Mouse (Mus musculus) adrenal gland, postnatal 10 days (tissue): Measurements from ENCODE around the gene Cacna2d4. TPM values are rescaled to one million over a fixed set of nuclear protein-coding genes. Genes with fewer than 3 reads are reported as not detected.

Source experiments
- DNase-seq: peaks from one replicate; pipeline ENCODE4 v3.0.0; 2021; ENCODE audit warnings: mixed read lengths
- total RNA-seq, 2 experiments: library from RNA; stranded (reverse); gene quantifications; 2 replicates each; pipeline ENCODE4 v1.2.3; 2021

Cacna2d4 gene
- total RNA-seq, 2 experiments from 2014 or later: 0.48 TPM; not detected in 1

DNA sequence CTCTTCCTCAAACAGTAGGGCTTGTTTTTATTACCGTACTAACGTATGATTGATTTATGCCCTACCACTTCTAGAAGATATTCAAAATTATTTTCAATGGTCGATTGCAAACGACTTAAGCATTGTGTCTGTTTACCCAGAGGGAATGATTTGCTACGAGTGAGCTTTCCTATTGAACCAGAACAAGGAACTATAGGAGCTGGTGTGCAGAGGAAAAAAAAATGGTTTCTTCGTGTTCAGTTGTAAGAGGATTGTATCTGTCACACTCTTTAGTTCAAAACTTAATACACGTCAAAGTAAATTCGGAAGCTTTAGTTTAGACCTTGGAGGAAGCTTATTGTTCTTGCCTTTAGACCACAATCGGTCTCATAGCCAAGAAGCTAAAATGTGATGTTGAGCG lies 152.8 kb downstream of the Cacna2d4 start:
- no peak for DNase-seq

DNA sequence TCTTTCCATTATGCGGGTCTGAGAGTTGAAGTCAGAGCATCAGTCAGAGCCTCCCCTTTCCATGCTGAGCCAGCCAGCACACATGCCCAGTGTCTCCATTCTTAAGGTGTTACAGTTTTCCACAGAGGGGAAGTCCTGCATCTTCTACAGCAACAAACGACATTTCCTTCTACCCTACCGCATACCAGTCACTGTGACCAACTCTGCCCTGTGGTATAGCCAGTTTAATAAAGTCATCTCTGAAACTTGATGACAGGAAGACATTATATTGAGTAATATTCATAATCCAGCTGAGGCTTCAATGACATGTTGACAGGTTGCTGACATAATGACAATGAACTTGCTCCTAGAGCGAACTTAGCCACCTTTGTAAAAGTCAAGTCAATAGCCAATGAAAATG lies 154.4 kb downstream of the Cacna2d4 start:
- DNase-seq: no peak

DNA sequence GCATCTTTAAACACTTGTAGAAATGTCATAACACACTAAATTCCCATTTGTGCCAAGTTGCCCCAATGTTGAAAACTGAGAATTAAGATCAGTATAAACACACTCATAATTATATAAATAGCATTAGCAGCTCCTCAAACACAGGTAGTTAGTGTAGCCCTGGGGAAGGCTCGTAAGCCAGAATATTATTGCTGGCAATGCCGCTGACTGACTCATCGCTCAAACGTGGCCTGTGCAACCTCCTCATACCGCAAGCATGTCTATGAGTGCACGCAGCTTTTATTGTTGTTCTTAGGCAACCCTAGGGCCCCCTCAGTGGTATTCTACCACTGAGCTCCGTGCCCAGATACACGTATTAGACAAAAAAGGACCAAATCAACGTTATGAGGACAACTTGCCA lies 156.5 kb downstream of the Cacna2d4 start:
- no peak for DNase-seq

DNA sequence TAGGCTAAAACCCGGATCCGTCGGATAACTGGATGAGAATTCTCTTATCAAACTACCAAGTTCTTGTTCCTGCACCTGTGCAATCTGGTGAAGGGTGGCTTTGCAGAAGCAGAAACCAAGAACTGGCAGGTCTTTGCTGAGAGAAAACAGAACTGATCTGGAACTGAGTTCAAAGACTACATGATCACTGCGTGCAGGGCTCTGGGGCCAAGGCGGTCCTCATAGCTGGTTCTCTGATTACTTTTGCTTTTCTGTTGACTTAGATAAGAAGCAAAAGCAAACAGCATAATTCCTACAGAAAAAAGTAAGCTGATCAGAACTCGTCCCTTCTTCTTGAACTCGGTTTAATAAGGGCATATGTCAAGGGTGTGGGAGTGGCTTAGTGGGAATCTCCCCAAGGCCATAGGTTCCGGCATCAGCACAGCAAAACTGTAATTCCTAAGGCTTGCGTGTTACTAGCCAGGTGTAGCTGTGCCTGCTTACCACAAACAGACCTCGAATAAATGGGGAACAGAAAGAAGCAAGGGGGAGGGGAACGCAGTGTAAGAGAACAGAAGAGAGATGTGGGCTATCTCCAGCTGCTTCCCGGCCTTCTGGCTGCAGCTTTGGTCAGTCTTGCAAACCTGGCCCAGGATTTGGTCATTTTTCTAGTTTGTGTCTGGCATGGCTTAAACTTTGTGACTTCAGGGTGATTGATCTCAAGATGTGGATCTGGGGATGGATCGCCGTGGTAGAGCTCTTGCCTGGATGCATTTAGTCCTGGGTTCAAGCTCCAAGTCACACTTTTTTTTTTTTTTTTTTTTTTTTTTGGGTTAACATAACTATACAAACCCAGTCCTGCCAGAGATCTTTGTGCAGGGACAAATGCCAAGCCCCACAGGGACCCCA lies 159.3 kb downstream of the Cacna2d4 start:
- DNase-seq: no peak

DNA sequence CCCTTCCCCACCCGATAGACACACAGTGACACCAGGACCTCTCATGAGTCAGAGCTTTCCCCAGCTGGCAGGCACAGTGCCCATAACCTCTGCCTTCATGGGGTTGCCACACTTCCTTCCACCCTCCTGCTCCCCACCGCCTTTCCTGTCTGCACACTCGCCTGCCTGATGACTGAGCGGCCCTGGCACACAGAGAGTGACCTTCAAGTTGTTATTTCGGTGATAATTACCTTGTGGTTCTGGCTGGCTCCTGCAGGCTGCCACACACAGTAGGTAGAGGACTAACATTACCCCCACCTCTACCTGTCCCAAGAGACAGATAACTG lies 159.9 kb downstream of the Cacna2d4 start:
- peak; percentile 90 for DNase-seq

DNA sequence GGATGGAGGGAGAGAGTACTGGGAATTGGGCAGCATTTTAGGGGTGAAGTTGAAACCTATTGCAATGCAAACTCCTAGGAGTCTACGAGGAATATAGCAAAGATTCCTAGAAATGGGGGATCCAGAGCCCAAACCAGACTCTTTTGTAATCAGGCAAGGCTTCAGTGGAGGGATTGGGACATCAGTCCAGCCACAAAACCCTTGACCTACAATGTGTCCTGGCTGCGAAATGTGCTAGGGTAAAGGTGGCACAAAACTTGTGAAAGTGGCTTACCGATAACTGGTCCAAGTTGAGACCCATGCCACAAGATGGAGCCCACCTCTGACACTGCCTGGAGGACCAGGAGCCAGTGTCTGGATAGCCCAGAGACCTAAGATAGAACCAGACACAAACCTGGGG lies 163.0 kb downstream of the Cacna2d4 start:
- no peak for DNase-seq

DNA sequence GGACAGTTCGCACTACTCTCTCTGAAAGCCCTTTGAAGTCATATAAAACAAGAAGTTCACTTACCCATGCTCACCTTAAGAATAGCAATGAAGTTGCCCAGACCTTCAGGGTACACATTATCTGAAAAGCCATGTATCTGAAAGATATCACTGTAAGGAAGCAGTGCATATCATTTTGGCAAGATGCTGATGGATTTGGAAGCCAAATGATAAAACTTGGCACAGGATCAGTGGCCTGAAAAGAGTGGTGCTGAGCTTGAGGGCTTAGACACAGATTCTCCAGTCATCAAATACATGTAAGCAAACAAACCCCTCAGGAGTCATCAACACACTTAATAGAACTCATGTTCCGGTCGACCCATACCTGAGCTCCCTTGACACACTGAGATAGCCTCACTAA lies 164.3 kb downstream of the Cacna2d4 start:
- DNase-seq: no peak

DNA sequence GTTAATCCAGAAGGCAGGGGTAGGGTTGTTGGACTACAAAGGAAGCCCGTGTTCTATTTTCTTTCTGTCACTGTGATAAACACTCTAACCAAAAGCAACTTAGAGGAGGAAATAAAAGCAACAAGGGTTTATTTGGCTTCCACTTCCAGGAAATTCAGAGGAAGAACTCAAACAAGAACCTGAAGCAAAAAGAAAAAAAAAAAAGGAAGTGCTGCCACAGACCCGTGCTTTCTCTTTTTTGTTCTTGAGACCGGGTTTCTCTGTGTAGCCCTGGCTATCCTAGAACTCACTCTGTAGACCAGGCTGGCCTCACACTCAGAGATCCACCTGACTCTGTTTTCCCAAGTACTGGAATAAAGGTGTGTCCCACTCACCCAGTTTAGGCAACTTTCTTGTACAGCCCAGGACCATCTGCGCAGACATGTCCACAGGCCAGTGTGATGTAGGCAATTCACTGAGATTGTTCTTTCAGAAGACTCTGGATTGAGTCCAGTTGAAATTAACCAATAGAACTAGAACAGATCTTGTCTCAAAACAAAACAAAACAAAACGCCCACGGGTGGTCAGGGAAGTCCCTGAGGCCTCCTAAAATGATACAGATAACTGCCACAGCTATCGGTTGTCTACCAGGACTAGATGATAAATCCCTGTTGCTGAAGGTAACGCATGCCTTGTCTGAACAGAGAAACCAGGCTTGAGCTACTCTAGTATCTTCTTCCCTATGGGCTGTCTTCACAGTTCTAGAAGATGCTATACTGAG lies 165.4 kb downstream of the Cacna2d4 start:
- DNase-seq: no peak

Other genes with a start within 250 kb of the Cacna2d4 start
- gene Dcp1b, start 61.3 kb upstream of the Cacna2d4 start, total RNA-seq: 10 to 100 TPM; 10.7 to 17.4 TPM
- gene Cacna1c, start 40.1 kb upstream of the Cacna2d4 start, total RNA-seq: 10 to 100 TPM; 39.2 to 58.2 TPM
- gene Lrtm2, start 94.2 kb downstream of the Cacna2d4 start, total RNA-seq: under 1 TPM in 1 of 2 experiments, not detected in 1; 0.12 TPM
- 100 to 1,000 TPM; 204 to 214 TPM for gene Adipor2, start 181.2 kb downstream of the Cacna2d4 start, total RNA-seq
- gene Fbxl14, start 243.1 kb downstream of the Cacna2d4 start, total RNA-seq: 10 to 100 TPM; 26.8 to 30.0 TPM